Mouse (Mus musculus) MEL (cell line): ENCODE data around the gene Ccdc163. TPM values are rescaled to one million over a fixed set of nuclear protein-coding genes. Genes with fewer than 3 reads are reported as not detected.

ENCODE experiments used
- DNase-seq: peaks from one replicate; pipeline ENCODE4 v3.0.0; 2011; ENCODE audit warnings: low read depth, low spot score
- H3K27ac ChIP-seq: 2 replicates; pipeline ENCODE4 v1.5.1; 2012; ENCODE audit warnings: low read depth, mild to moderate bottlenecking, control low read depth, low read length, moderate library complexity; ENCODE audit not compliant: control insufficient read depth
- H3K27me3 ChIP-seq, 2 experiments: fragments of 150-350 bp in 1 of 2; sonication (generic) in 1 of 2; 2 replicates each; pipeline ENCODE4 v1.6.1; 2012; ENCODE audit warnings: low read length in 2 of 2, mild to moderate bottlenecking in 2 of 2, improper control_type of control experiment in 1 of 2, moderate library complexity in 1 of 2; ENCODE audit not compliant: insufficient read depth in 2 of 2, control insufficient read depth in 1 of 2
- H3K36me3 ChIP-seq, 2 experiments: 2 replicates each; pipeline ENCODE4 v1.6.1; 2012 to 2014; ENCODE audit warnings: low read length in 2 of 2, improper control_type of control experiment in 1 of 2, inconsistent platforms in 1 of 2, mild to moderate bottlenecking in 1 of 2; ENCODE audit not compliant: insufficient read depth in 2 of 2, control insufficient read depth in 1 of 2
- H3K4me1 ChIP-seq, 2 experiments: fragments of 150-350 bp in 1 of 2; sonication (generic) in 1 of 2; 2 replicates each; pipeline ENCODE4 v1.6.1; 2012; ENCODE audit warnings: low read length in 2 of 2, improper control_type of control experiment in 1 of 2, mild to moderate bottlenecking in 1 of 2; ENCODE audit not compliant: insufficient read depth in 2 of 2, control insufficient read depth in 1 of 2
- H3K4me3 ChIP-seq, 2 experiments: fragments of 150-350 bp in 1 of 2; sonication (generic) in 1 of 2; 2 replicates each; pipeline ENCODE4 v1.5.1; 2012; ENCODE audit warnings: low read depth in 2 of 2, low read length in 2 of 2, mild to moderate bottlenecking in 2 of 2, moderate library complexity in 2 of 2, control low read depth in 1 of 2, improper control_type of control experiment in 1 of 2; ENCODE audit not compliant: control insufficient read depth in 1 of 2, insufficient read depth in 1 of 2
- H3K79me2 ChIP-seq: 2 replicates; pipeline ENCODE4 v1.6.1; 2012; ENCODE audit warnings: mild to moderate bottlenecking, low read length, moderate library complexity; ENCODE audit not compliant: control insufficient read depth, poor library complexity, insufficient read depth
- H3K9ac ChIP-seq: 2 replicates; pipeline ENCODE4 v1.6.1; 2012; ENCODE audit warnings: low read depth, mild to moderate bottlenecking, control low read depth, low read length, moderate library complexity; ENCODE audit not compliant: control insufficient read depth, poor library complexity, severe bottlenecking
- H3K9me3 ChIP-seq: fragments of 150-350 bp; sonication (generic); replicated peaks from 2 replicates; pipeline ENCODE4 v1.6.1; 2012; ENCODE audit warnings: mild to moderate bottlenecking, low read length, improper control_type of control experiment, moderate library complexity; ENCODE audit not compliant: insufficient read depth
- BHLHE40 ChIP-seq: IDR thresholded peaks from 2 replicates; pipeline ENCODE4 v1.6.1; 2012; ENCODE audit warnings: low read depth, mild to moderate bottlenecking, inconsistent platforms, low read length, improper control_type of control experiment, borderline replicate concordance
- CHD1 ChIP-seq: IDR thresholded peaks from 2 replicates; pipeline ENCODE4 v1.6.1; 2012; ENCODE audit warnings: low read depth, mild to moderate bottlenecking, inconsistent platforms, low read length, improper control_type of control experiment
- CHD2 ChIP-seq: IDR thresholded peaks from 2 replicates; pipeline ENCODE4 v1.6.1; 2011; ENCODE audit warnings: low read length, improper control_type of control experiment
- CTCF ChIP-seq, 3 experiments: IDR thresholded peaks in 2 of 3; conservative IDR thresholded peaks in 1 of 3; 2 replicates each; pipeline ENCODE4 v1.5.1; 2011 to 2012; ENCODE audit warnings: low read length in 3 of 3, low read depth in 2 of 3, mild to moderate bottlenecking in 2 of 3, improper control_type of control experiment in 1 of 3, inconsistent platforms in 1 of 3, mixed read lengths in 1 of 3, moderate library complexity in 1 of 3; ENCODE audit not compliant: control insufficient read depth in 1 of 3, insufficient read depth in 1 of 3, poor library complexity in 1 of 3, severe bottlenecking in 1 of 3
- E2F4 ChIP-seq: IDR thresholded peaks from 2 replicates; pipeline ENCODE4 v1.6.1; 2011; ENCODE audit warnings: low read depth, low read length, improper control_type of control experiment, borderline replicate concordance
- ELF1 ChIP-seq: IDR thresholded peaks from 2 replicates; pipeline ENCODE4 v1.6.1; 2014; ENCODE audit warnings: low read depth, mild to moderate bottlenecking, inconsistent platforms, low read length, improper control_type of control experiment, moderate library complexity
- EP300 ChIP-seq, 2 experiments: IDR thresholded peaks; 2 replicates each; pipeline ENCODE4 v1.6.1; 2011; ENCODE audit warnings: improper control_type of control experiment in 2 of 2, low read length in 2 of 2, low read depth in 1 of 2, mild to moderate bottlenecking in 1 of 2
- ETS1 ChIP-seq: IDR thresholded peaks from 2 replicates; pipeline ENCODE4 v1.6.1; 2012; ENCODE audit warnings: low read depth, mild to moderate bottlenecking, inconsistent platforms, low read length, improper control_type of control experiment, moderate library complexity
- GABPA ChIP-seq: IDR thresholded peaks from 2 replicates; pipeline ENCODE4 v1.6.1; 2012; ENCODE audit warnings: low read depth, mild to moderate bottlenecking, inconsistent platforms, low read length, improper control_type of control experiment, moderate library complexity
- KAT2A ChIP-seq: conservative IDR thresholded peaks from 2 replicates; pipeline ENCODE4 v1.6.1; 2012; ENCODE audit warnings: low read depth, low read length, improper control_type of control experiment, inconsistent platforms
- MAFK ChIP-seq: IDR thresholded peaks from 2 replicates; pipeline ENCODE4 v1.6.1; 2011; ENCODE audit warnings: low read depth, mild to moderate bottlenecking, low read length, improper control_type of control experiment, borderline replicate concordance
- MAX ChIP-seq: IDR thresholded peaks from 2 replicates; pipeline ENCODE4 v1.6.1; 2011; ENCODE audit warnings: low read length, improper control_type of control experiment
- MYB ChIP-seq: IDR thresholded peaks from 2 replicates; pipeline ENCODE4 v1.6.1; 2011; ENCODE audit warnings: mild to moderate bottlenecking, low read depth, low read length, improper control_type of control experiment
- MYC ChIP-seq: IDR thresholded peaks from 2 replicates; pipeline ENCODE4 v1.6.1; 2011; ENCODE audit warnings: low read depth, mild to moderate bottlenecking, low read length, improper control_type of control experiment, moderate library complexity
- POLR2A ChIP-seq, 2 experiments: IDR thresholded peaks; 2 replicates each; pipeline ENCODE4 v1.6.1; 2011 to 2012; ENCODE audit warnings: low read length in 2 of 2, mild to moderate bottlenecking in 2 of 2, control low read depth in 1 of 2, improper control_type of control experiment in 1 of 2, low read depth in 1 of 2, moderate library complexity in 1 of 2; ENCODE audit not compliant: control insufficient read depth in 1 of 2, insufficient read depth in 1 of 2, poor library complexity in 1 of 2
- POLR2AphosphoS2 ChIP-seq: IDR thresholded peaks from 2 replicates; pipeline ENCODE4 v1.6.1; 2011; ENCODE audit warnings: low read length, improper control_type of control experiment
- POLR2AphosphoS5 ChIP-seq: IDR thresholded peaks from 2 replicates; pipeline ENCODE4 v1.6.1; 2012; ENCODE audit warnings: low read depth, borderline replicate concordance, mild to moderate bottlenecking, inconsistent platforms, low read length, moderate library complexity, mixed read lengths
- RAD21 ChIP-seq: IDR thresholded peaks from 2 replicates; pipeline ENCODE4 v1.6.1; 2011; ENCODE audit warnings: mild to moderate bottlenecking, low read depth, low read length, improper control_type of control experiment
- SMC3 ChIP-seq: IDR thresholded peaks from 2 replicates; pipeline ENCODE4 v1.6.1; 2011; ENCODE audit warnings: low read depth, low read length, improper control_type of control experiment
- TAL1 ChIP-seq: IDR thresholded peaks from 2 replicates; pipeline ENCODE4 v1.6.1; 2012; ENCODE audit warnings: mild to moderate bottlenecking, inconsistent platforms, low read length, moderate library complexity, mixed read lengths
- TBP ChIP-seq: IDR thresholded peaks from 2 replicates; pipeline ENCODE4 v1.8.0; 2011; ENCODE audit warnings: low read depth, low read length, improper control_type of control experiment
- TCF12 ChIP-seq: IDR thresholded peaks from 2 replicates; pipeline ENCODE4 v1.6.1; 2014; ENCODE audit warnings: low read depth, mild to moderate bottlenecking, inconsistent platforms, low read length, improper control_type of control experiment, moderate library complexity
- USF2 ChIP-seq, 2 experiments: IDR thresholded peaks; 2 replicates each; pipeline ENCODE4 v1.6.1; 2011 to 2012; ENCODE audit warnings: improper control_type of control experiment in 2 of 2, low read length in 2 of 2, borderline replicate concordance in 1 of 2, inconsistent platforms in 1 of 2, low read depth in 1 of 2, mild to moderate bottlenecking in 1 of 2; ENCODE audit not compliant: insufficient read depth in 1 of 2
- ZC3H11A ChIP-seq: IDR thresholded peaks from 2 replicates; pipeline ENCODE4 v1.6.1; 2012; ENCODE audit warnings: low read depth, mild to moderate bottlenecking, inconsistent platforms, low read length, improper control_type of control experiment
- polyA plus RNA-seq, 2 experiments: library from polyadenylated mRNA; stranded (reverse) in 1 of 2; unstranded in 1 of 2; fragments of >175 nt in 1 of 2; fragments of >200 nt in 1 of 2; gene quantifications; 2 replicates each; pipeline versions ENCODE4 v1.2.1 to v1.2.4; 2012; ENCODE audit warnings: low replicate concordance in 2 of 2, low read depth in 1 of 2; ENCODE audit not compliant: insufficient read length in 2 of 2, insufficient read depth in 1 of 2, missing spikeins in 1 of 2
- total RNA-seq: library from RNA; depleted of rRNA; stranded (reverse); fragments of 300-350 nt; gene quantifications from 2 replicates; pipeline ENCODE4 v1.2.3, GENCODE M21; 2012

Gene Ccdc163
- total and polyA plus RNA-seq, 3 experiments, result 12.3 to 26.0 TPM; not detected in 1

DNA sequence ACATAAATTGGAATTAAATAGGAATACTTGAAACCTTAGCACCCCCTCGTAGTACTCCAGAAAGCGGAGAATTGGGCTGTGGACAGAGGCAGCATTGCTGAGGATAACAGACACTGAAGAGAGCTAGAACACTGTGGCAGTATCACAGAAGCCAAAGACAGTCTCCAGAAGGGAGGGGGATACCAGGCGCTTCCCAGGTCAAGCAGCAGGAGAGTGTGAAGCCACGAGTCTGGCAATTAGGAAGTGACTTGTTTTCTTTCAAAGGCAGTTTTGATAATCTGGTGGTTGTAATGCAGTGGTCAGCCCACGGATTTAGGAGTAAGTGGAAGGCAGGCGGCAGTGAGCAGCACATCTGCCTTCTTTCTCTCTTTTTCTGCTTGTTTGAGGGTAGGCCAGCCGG is 13.9 kb downstream of the Ccdc163 start:
- Histone ChIP-seq H3K9me3 (no peaks in the 10 kb centered on the region), H3K27ac (no peak overlapping the region), H3K27me3 (no peaks in the 10 kb centered on the region), H3K4me3 (no peak overlapping the region)
- DNase-seq, result no peak
- TF ChIP-seq CHD1, result no peak
- TF ChIP-seq EP300 (IDR thresholded peaks at IDR 0.05; ENCODE audit: low read depth in 1 of 2, low read length in 2 of 2), result no peak
- no peak for TF ChIP-seq CTCF (IDR thresholded peaks at IDR 0.05 in 2 of 3, conservative IDR thresholded peaks at IDR 0.05 in 1 of 3; ENCODE audit: control insufficient read depth in 1 of 3, insufficient read depth in 1 of 3, low read depth in 2 of 3, low read length in 3 of 3, poor library complexity in 1 of 3, severe bottlenecking in 1 of 3)
- no peak for TF ChIP-seq MAX
- no peak for TF ChIP-seq POLR2AphosphoS5
- no peak for TF ChIP-seq TAL1
- no peak for TF ChIP-seq TBP
- TF ChIP-seq BHLHE40, result no peak
- no peak for TF ChIP-seq KAT2A
- TF ChIP-seq MYB, result no peak
- TF ChIP-seq GABPA, result no peak
- no peak for TF ChIP-seq ZC3H11A
- TF ChIP-seq POLR2A (IDR thresholded peaks at IDR 0.05; ENCODE audit: control insufficient read depth in 1 of 2, insufficient read depth in 1 of 2, low read depth in 1 of 2, low read length in 2 of 2, poor library complexity in 1 of 2), result no peak
- TF ChIP-seq E2F4, result no peak
- no peak for TF ChIP-seq RAD21
- TF ChIP-seq TCF12, result no peak
- TF ChIP-seq MAFK, result no peak
- no peak for TF ChIP-seq ETS1
- no peak for TF ChIP-seq SMC3
- TF ChIP-seq, all 39 proteins: peak for 0
- Histone ChIP-seq H3K79me2 (no peaks in the 10 kb centered on the region; the same call in 1 of the 2 replicates), H3K36me3 (peaks cover 0 to 13% of the 10 kb centered on the region in 2 experiments; a peak in 2 of 4 replicates), H3K4me1 (peaks cover 4 to 5% of the 10 kb centered on the region in 2 experiments), H3K9ac (no peak overlapping the region)

DNA sequence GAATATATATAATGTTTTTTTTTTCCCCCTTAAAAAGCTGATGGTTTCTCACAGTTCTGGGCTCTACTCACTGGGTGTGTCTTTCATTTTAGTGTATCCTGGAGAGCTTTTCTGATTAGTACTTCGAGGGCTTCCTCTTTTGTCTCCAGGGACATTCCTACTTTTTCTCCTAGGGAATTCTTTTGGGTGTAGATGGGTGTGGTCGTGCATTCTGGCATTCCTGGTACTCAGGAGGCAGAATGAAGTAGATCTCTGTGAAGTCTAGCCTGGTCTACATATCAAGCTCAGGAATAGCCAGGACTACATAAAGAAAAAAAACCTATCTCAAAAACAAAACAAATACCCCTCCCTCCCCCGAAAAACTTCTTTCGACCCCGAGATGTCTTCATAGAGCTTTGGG is 17.1 kb downstream of the Ccdc163 start:
- H3K36me3 ChIP-seq, result peaks cover 0 to 6% of the 10 kb centered on the region in 2 experiments; a peak in 1 of 4 replicates
- no peaks in the 10 kb centered on the region; the same call in 1 of the 2 replicates for H3K79me2 ChIP-seq
- no peaks in the 10 kb centered on the region for H3K9me3 ChIP-seq
- no peak overlapping the region for H3K9ac ChIP-seq
- TF ChIP-seq TCF12, result no peak
- no peak for TF ChIP-seq RAD21
- TF ChIP-seq MYC, result no peak
- no peak for TF ChIP-seq POLR2AphosphoS2
- TF ChIP-seq ZC3H11A, result no peak
- no peak for TF ChIP-seq GABPA
- TF ChIP-seq CHD2, result no peak
- TF ChIP-seq USF2 (IDR thresholded peaks at IDR 0.05; ENCODE audit: borderline replicate concordance in 1 of 2, insufficient read depth in 1 of 2, low read depth in 1 of 2, low read length in 2 of 2), result no peak
- TF ChIP-seq ELF1, result no peak
- no peak for TF ChIP-seq KAT2A
- no peak overlapping the region for H3K4me3 ChIP-seq
- DNase-seq, result no peak
- no peaks in the 10 kb centered on the region for H3K27me3 ChIP-seq
- peaks cover 0 to 2% of the 10 kb centered on the region in 2 experiments; a peak in 2 of 4 replicates for H3K4me1 ChIP-seq
- H3K27ac ChIP-seq, result no peak overlapping the region
